Mouse (Mus musculus): Measurements from ENCODE around the gene Sarnp. TPM values are rescaled to one million over a fixed set of nuclear protein-coding genes. Genes with fewer than 3 reads are reported as not detected.

Sarnp gene
- polyA plus RNA-seq, 1 experiment: 56.6 TPM

- Histone ChIP-seq H3K4me3 (ENCODE audit: insufficient read depth, poor library complexity, severe bottlenecking) (no peak overlapping the region), H3K79me2 (ENCODE audit: control insufficient read depth, insufficient read depth) (peaks cover 80% of the 10 kb centered on the region), H3K27me3 (ENCODE audit: control insufficient read depth, insufficient read depth, insufficient read length) (no peaks in the 10 kb centered on the region), H3K36me3 (ENCODE audit: control insufficient read depth, insufficient read depth) (peaks cover 65% of the 10 kb centered on the region), H3ac (ENCODE audit: control insufficient read depth, insufficient read length, low read depth) (peak overlapping the region; percentile 49), H3K79me3 (ENCODE audit: low read depth) (peaks cover 60% of the 10 kb centered on the region)
- TF ChIP-seq MAX (IDR thresholded peaks at IDR 0.05) (no peak), CTCF (IDR thresholded peaks at IDR 0.05; ENCODE audit: control insufficient read depth, insufficient read depth, insufficient read length) (no peak), MYOG (IDR thresholded peaks at IDR 0.05; ENCODE audit: control insufficient read depth, extremely low read depth, insufficient read length) (no peak), FOSL1 (IDR thresholded peaks at IDR 0.05; ENCODE audit: insufficient read depth, low read length, poor library complexity, severe bottlenecking) (no peak)
These were observed 95.7 kb downstream of the Sarnp start for GRCm38 (mm10) chr10:128912791-128913190.

GRCm38 (mm10) chr10:128913219-128913618, 96.1 kb downstream of the Sarnp start:
- H3K79me2 ChIP-seq (ENCODE audit: control insufficient read depth, insufficient read depth): peaks cover 80% of the 10 kb centered on the region
- H3K27me3 ChIP-seq (ENCODE audit: control insufficient read depth, insufficient read depth, insufficient read length): no peaks in the 10 kb centered on the region
- H3ac ChIP-seq (ENCODE audit: control insufficient read depth, insufficient read length, low read depth): no peak overlapping the region
- peaks cover 70% of the 10 kb centered on the region for H3K36me3 ChIP-seq (ENCODE audit: control insufficient read depth, insufficient read depth)
- H3K4me3 ChIP-seq (ENCODE audit: insufficient read depth, poor library complexity, severe bottlenecking): no peak overlapping the region
- peaks cover 60% of the 10 kb centered on the region for H3K79me3 ChIP-seq (ENCODE audit: low read depth)
- TF ChIP-seq MYOD1 (IDR thresholded peaks at IDR 0.05; ENCODE audit: control insufficient read depth, insufficient read length, low read depth) (no peak), CEBPB (IDR thresholded peaks at IDR 0.05; ENCODE audit: low read depth) (no peak), CTCF (IDR thresholded peaks at IDR 0.05; ENCODE audit: control insufficient read depth, insufficient read depth, insufficient read length) (peak; percentile 73), MAX (IDR thresholded peaks at IDR 0.05) (peak; percentile 34), USF1 (IDR thresholded peaks at IDR 0.05; ENCODE audit: low read depth) (no peak), MYOG (IDR thresholded peaks at IDR 0.05; ENCODE audit: control insufficient read depth, extremely low read depth, insufficient read length) (no peak), FOSL1 (IDR thresholded peaks at IDR 0.05; ENCODE audit: insufficient read depth, low read length, poor library complexity, severe bottlenecking) (no peak)

- Histone ChIP-seq H3K27me3 (ENCODE audit: control insufficient read depth, insufficient read depth, insufficient read length) (no peaks in the 10 kb centered on the region), H3K79me3 (ENCODE audit: low read depth) (peaks cover 60% of the 10 kb centered on the region), H3K4me3 (ENCODE audit: insufficient read depth, poor library complexity, severe bottlenecking) (no peak overlapping the region), H3K36me3 (ENCODE audit: control insufficient read depth, insufficient read depth) (peaks cover 73% of the 10 kb centered on the region), H3ac (ENCODE audit: control insufficient read depth, insufficient read length, low read depth) (peak overlapping the region; percentile 60), H3K79me2 (ENCODE audit: control insufficient read depth, insufficient read depth) (peaks cover 80% of the 10 kb centered on the region)
- TF ChIP-seq MYOG (IDR thresholded peaks at IDR 0.05; ENCODE audit: control insufficient read depth, extremely low read depth, insufficient read length): no peak
- TF ChIP-seq USF1 (IDR thresholded peaks at IDR 0.05; ENCODE audit: low read depth): no peak
- no peak for TF ChIP-seq MYOD1 (IDR thresholded peaks at IDR 0.05; ENCODE audit: control insufficient read depth, insufficient read length, low read depth)
- no peak for TF ChIP-seq CTCF (IDR thresholded peaks at IDR 0.05; ENCODE audit: control insufficient read depth, insufficient read depth, insufficient read length)
- TF ChIP-seq MAX (IDR thresholded peaks at IDR 0.05): no peak
- no peak for TF ChIP-seq CEBPB (IDR thresholded peaks at IDR 0.05; ENCODE audit: low read depth)
- no peak for TF ChIP-seq FOSL1 (IDR thresholded peaks at IDR 0.05; ENCODE audit: insufficient read depth, low read length, poor library complexity, severe bottlenecking)
These were observed 96.6 kb downstream of the Sarnp start for GRCm38 (mm10) chr10:128913696-128914095.

GRCm38 (mm10) chr10:128915550-128915949, 98.4 kb downstream of the Sarnp start:
- H3K4me3 ChIP-seq (ENCODE audit: insufficient read depth, poor library complexity, severe bottlenecking): no peak overlapping the region
- peaks cover 51% of the 10 kb centered on the region for H3K79me3 ChIP-seq (ENCODE audit: low read depth)
- H3K36me3 ChIP-seq (ENCODE audit: control insufficient read depth, insufficient read depth): peaks cover 76% of the 10 kb centered on the region
- H3ac ChIP-seq (ENCODE audit: control insufficient read depth, insufficient read length, low read depth): no peak overlapping the region
- H3K79me2 ChIP-seq (ENCODE audit: control insufficient read depth, insufficient read depth): peaks cover 69% of the 10 kb centered on the region
- TF ChIP-seq CTCF (IDR thresholded peaks at IDR 0.05; ENCODE audit: control insufficient read depth, insufficient read depth, insufficient read length): no peak
- no peak for TF ChIP-seq CEBPB (IDR thresholded peaks at IDR 0.05; ENCODE audit: low read depth)
- TF ChIP-seq MYOD1 (IDR thresholded peaks at IDR 0.05; ENCODE audit: control insufficient read depth, insufficient read length, low read depth): no peak
- TF ChIP-seq USF1 (IDR thresholded peaks at IDR 0.05; ENCODE audit: low read depth): no peak
- no peak for TF ChIP-seq MAX (IDR thresholded peaks at IDR 0.05)
- no peak for TF ChIP-seq MYOG (IDR thresholded peaks at IDR 0.05; ENCODE audit: control insufficient read depth, extremely low read depth, insufficient read length)
- TF ChIP-seq FOSL1 (IDR thresholded peaks at IDR 0.05; ENCODE audit: insufficient read depth, low read length, poor library complexity, severe bottlenecking): no peak
- H3K27me3 ChIP-seq (ENCODE audit: control insufficient read depth, insufficient read depth, insufficient read length): no peaks in the 10 kb centered on the region

GRCm38 (mm10) chr10:128916665-128917064, 99.5 kb downstream of the Sarnp start:
- Histone ChIP-seq H3ac (ENCODE audit: control insufficient read depth, insufficient read length, low read depth) (peak overlapping the region; percentile 13), H3K79me2 (ENCODE audit: control insufficient read depth, insufficient read depth) (peaks cover 60% of the 10 kb centered on the region), H3K27me3 (ENCODE audit: control insufficient read depth, insufficient read depth, insufficient read length) (no peaks in the 10 kb centered on the region), H3K36me3 (ENCODE audit: control insufficient read depth, insufficient read depth) (peaks cover 69% of the 10 kb centered on the region), H3K4me3 (ENCODE audit: insufficient read depth, poor library complexity, severe bottlenecking) (no peak overlapping the region), H3K79me3 (ENCODE audit: low read depth) (peaks cover 39% of the 10 kb centered on the region)
- no peak for TF ChIP-seq MAX (IDR thresholded peaks at IDR 0.05)
- no peak for TF ChIP-seq CTCF (IDR thresholded peaks at IDR 0.05; ENCODE audit: control insufficient read depth, insufficient read depth, insufficient read length)
- no peak for TF ChIP-seq MYOG (IDR thresholded peaks at IDR 0.05; ENCODE audit: control insufficient read depth, extremely low read depth, insufficient read length)

DNA sequence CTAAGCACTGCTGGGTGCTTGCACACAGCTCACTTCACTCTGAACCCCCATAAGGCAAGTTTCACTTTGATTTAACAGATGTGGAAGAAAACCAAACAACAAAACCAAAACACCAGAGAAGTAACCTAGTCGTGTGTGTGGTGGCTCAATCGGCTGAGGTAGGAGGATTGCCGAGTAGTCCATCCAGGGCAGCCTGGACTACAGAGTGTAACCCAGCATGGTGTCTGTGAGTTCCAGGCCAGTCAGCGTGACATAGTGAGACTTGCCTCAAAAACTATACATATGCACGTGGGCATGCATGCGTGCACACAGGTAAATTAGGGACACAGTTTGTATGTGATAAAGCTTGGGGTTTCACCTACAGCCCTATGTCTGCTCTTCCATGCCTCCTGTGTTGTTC, 100.3 kb downstream of the Sarnp start:
- Histone ChIP-seq H3K36me3 (ENCODE audit: control insufficient read depth, insufficient read depth) (peaks cover 63% of the 10 kb centered on the region), H3K79me3 (ENCODE audit: low read depth) (peaks cover 34% of the 10 kb centered on the region), H3K4me3 (ENCODE audit: insufficient read depth, poor library complexity, severe bottlenecking) (no peak overlapping the region), H3K79me2 (ENCODE audit: control insufficient read depth, insufficient read depth) (peaks cover 53% of the 10 kb centered on the region), H3K27me3 (ENCODE audit: control insufficient read depth, insufficient read depth, insufficient read length) (no peaks in the 10 kb centered on the region), H3ac (ENCODE audit: control insufficient read depth, insufficient read length, low read depth) (no peak overlapping the region)
- no peak for TF ChIP-seq USF1 (IDR thresholded peaks at IDR 0.05; ENCODE audit: low read depth)
- no peak for TF ChIP-seq CTCF (IDR thresholded peaks at IDR 0.05; ENCODE audit: control insufficient read depth, insufficient read depth, insufficient read length)
- TF ChIP-seq FOSL1 (IDR thresholded peaks at IDR 0.05; ENCODE audit: insufficient read depth, low read length, poor library complexity, severe bottlenecking): no peak
- TF ChIP-seq CEBPB (IDR thresholded peaks at IDR 0.05; ENCODE audit: low read depth): no peak
- TF ChIP-seq MYOD1 (IDR thresholded peaks at IDR 0.05; ENCODE audit: control insufficient read depth, insufficient read length, low read depth): no peak
- no peak for TF ChIP-seq MAX (IDR thresholded peaks at IDR 0.05)
- TF ChIP-seq MYOG (IDR thresholded peaks at IDR 0.05; ENCODE audit: control insufficient read depth, extremely low read depth, insufficient read length): no peak
